Mouse (Mus musculus) testis, adult 2 months (tissue): ENCODE measurements around the gene Myadm.

Source experiments
- CTCF ChIP-seq: fragments of 200-500 bp; IDR thresholded peaks from 2 replicates; pipeline ENCODE4 v1.5.1; 2012; ENCODE audit warnings: low read depth, mild to moderate bottlenecking, inconsistent platforms, low read length, moderate library complexity; ENCODE audit not compliant: control insufficient read depth, insufficient read depth, insufficient replicate concordance
- POLR2A ChIP-seq: fragments of 200-500 bp; IDR thresholded peaks from 2 replicates; pipeline ENCODE4 v1.6.1; 2012; ENCODE audit warnings: low read depth, mild to moderate bottlenecking, inconsistent platforms, low read length, moderate library complexity; ENCODE audit not compliant: control insufficient read depth

DNA sequence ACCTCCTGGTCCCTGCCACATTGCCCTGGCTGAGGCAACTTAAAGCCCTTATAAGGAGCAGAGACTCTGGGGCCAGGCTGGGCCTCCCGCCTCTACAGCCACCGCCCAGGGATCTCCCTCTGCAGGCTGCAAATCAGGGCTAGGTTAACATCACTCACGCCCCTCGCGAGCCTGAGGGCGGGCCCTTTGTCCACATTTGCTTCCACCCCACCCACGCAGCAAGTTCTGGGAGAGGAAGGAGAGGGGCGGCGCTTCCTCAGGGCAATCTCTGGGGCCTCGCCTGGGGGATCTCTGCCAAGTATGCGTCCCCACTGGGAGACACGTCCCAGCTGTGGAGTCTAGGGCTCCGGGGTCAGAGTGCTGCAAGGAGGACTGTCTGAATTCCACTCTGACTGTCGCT is 3.9 kb downstream of the Myadm start:
- no peak for TF ChIP-seq POLR2A
- TF ChIP-seq CTCF, result no peak
